Mouse (Mus musculus) embryonic facial prominence, embryonic 15.5 days (tissue): ENCODE measurements around the gene Tmcc3. TPM values are rescaled to one million over a fixed set of nuclear protein-coding genes. Genes with fewer than 3 reads are reported as not detected.

Experiments
- ATAC-seq: fragments of 200-750 bp; cut with Nextera tagmentation; 2 replicates; pipeline ENCODE4 v1.8.0; 2017; ENCODE audit warnings: low read depth, moderate TSS enrichment; ENCODE audit not compliant: insufficient number of reproducible peaks, low FRiP score, low TSS enrichment
- H3K27ac ChIP-seq: fragments of 300-500 bp; sonication (generic); replicated peaks from 2 replicates; pipeline ENCODE4 v1.5.1; 2015; ENCODE audit warnings: mild to moderate bottlenecking, inconsistent platforms
- H3K27me3 ChIP-seq: fragments of 300-500 bp; sonication (generic); 2 replicates; pipeline ENCODE4 v1.6.1; 2015; ENCODE audit warnings: inconsistent platforms
- H3K36me3 ChIP-seq: fragments of 300-500 bp; sonication (generic); 2 replicates; pipeline ENCODE4 v1.6.1; 2015; ENCODE audit warnings: mild to moderate bottlenecking, inconsistent platforms
- H3K4me1 ChIP-seq: fragments of 300-500 bp; sonication (generic); 2 replicates; pipeline ENCODE4 v1.6.1; 2015; ENCODE audit warnings: inconsistent platforms
- H3K4me2 ChIP-seq: fragments of 300-500 bp; sonication (generic); replicated peaks from 2 replicates; pipeline ENCODE4 v1.6.1; 2015; ENCODE audit warnings: mild to moderate bottlenecking, inconsistent platforms
- H3K4me3 ChIP-seq: fragments of 300-500 bp; sonication (generic); replicated peaks from 2 replicates; pipeline ENCODE4 v1.5.1; 2015; ENCODE audit warnings: mild to moderate bottlenecking, inconsistent platforms
- H3K9ac ChIP-seq: fragments of 300-500 bp; sonication (generic); 2 replicates; pipeline ENCODE4 v1.6.1; 2015; ENCODE audit warnings: inconsistent platforms
- H3K9me3 ChIP-seq: fragments of 300-500 bp; sonication (generic); replicated peaks from 2 replicates; pipeline ENCODE4 v1.6.1; 2016; ENCODE audit warnings: inconsistent platforms
- WGBS: fragments of 180-500 bp; shearing (Covaris S2); methylation state at CpG from one replicate; pipeline ENCODE4 v1.1.7; 2015; 5-methylcytosine and 5-hydroxymethylcytosine counted together
- polyA plus RNA-seq: library from polyadenylated mRNA; unstranded; fragments of >200 nt; fragmentation: Nextera tagmentation; extraction: Ambion mirVana; gene quantifications from 2 replicates; pipeline ENCODE4 v1.2.1, GENCODE M21; 2015

Gene Tmcc3
- polyA plus RNA-seq, 1 experiment from 2014 or later: 14.2 TPM

DNA sequence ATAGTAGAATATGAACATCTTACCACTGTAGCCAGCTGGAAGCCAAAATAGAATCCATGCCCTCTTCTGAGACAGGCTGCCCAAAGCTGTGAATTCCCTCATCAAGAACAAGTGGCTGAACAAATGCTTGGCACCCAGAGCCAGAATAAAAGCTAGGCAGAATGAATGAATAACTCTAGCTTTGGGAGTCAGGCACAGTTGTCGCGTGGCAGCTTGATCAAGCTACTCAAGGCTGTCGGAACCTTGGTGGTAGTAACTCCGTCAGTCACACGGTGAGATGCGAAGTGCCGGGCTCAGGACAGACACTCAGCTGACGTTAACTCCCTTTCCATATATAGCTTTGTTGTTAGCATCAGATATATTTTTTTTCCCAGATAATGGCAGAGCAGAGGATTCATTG is 232.2 kb downstream of the Tmcc3 start:
- Histone ChIP-seq H3K4me1 (peaks cover 14% of the 10 kb centered on the region), H3K4me3 (no peak overlapping the region), H3K9me3 (no peaks in the 10 kb centered on the region; the same call in 1 of the 2 replicates), H3K27me3 (no peaks in the 10 kb centered on the region), H3K9ac (no peak overlapping the region), H3K36me3 (no peaks in the 10 kb centered on the region), H3K27ac (no peak overlapping the region), H3K4me2 (no peak overlapping the region)
- 71% methylated on average over 8 of the region's 8 CpGs for whole genome bisulfite sequencing
- no peak for ATAC-seq

- no peaks in the 10 kb centered on the region for H3K36me3 ChIP-seq
- peak overlapping the region; percentile 23; the same call in 1 of the 2 replicates for H3K4me3 ChIP-seq
- WGBS: 19% methylated on average over 8 of the region's 8 CpGs
- no peaks in the 10 kb centered on the region for H3K27me3 ChIP-seq
- H3K4me1 ChIP-seq: peaks cover 17% of the 10 kb centered on the region
- H3K9me3 ChIP-seq: no peaks in the 10 kb centered on the region; the same call in 1 of the 2 replicates
- peak overlapping the region; percentile 45; the same call in 1 of the 2 replicates for H3K4me2 ChIP-seq
- peak overlapping the region; percentile 59 for H3K27ac ChIP-seq
- H3K9ac ChIP-seq: no peak overlapping the region
- ATAC-seq: no peak
These were observed 233.1 kb downstream of the Tmcc3 start for GRCm38 (mm10) chr10:94544803-94545202.

DNA sequence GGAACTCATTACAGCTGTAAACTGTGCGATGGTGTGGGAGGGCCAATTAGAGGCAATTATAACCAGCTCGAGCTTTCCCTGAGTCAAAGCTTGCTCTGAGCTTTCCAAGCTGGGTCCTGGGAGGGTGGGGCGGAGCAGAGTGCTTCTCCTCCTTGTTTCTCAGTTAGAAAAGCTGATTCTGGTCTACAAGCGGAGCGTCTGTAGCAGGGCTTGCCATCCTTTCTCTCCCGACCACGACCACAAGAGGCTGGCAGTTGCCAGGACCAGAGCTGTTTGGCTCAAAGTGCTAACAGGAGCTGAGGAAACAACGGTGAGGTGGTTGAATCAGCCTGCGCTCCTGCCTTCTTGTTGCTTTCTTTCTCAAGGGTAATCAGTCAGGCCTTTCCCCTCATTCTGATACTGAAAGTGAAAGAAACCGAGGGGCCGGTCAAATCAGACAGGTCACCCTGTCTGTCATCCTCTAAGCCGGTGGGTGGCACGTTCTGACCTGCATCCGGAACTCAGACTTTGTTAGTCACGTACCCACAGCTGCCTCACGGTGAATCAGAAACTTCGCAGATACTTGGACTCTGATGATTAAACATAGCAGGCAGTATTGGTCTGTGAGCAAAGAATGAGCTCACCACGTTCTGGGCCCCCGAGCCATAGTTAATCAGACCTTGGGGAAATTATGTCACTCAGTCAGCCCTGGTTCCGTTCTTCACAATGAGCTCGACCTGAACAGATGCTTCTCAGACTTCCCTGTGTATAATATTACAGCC is 233.7 kb downstream of the Tmcc3 start:
- H3K9ac ChIP-seq: no peak overlapping the region

GRCm38 (mm10) chr10:94546617-94547016 is 234.9 kb downstream of the Tmcc3 start:
- Histone ChIP-seq H3K4me2 (no peak overlapping the region), H3K9me3 (no peaks in the 10 kb centered on the region; the same call in 1 of the 2 replicates), H3K9ac (no peak overlapping the region), H3K36me3 (no peaks in the 10 kb centered on the region), H3K4me3 (no peak overlapping the region), H3K27me3 (no peaks in the 10 kb centered on the region), H3K27ac (no peak overlapping the region), H3K4me1 (peaks cover 28% of the 10 kb centered on the region)
- 89% methylated on average over 6 of the region's 6 CpGs for WGBS
- no peak for ATAC-seq

More for the DNA sequence above, 233.7 kb downstream of the Tmcc3 start:
- Histone ChIP-seq H3K27me3 (no peaks in the 10 kb centered on the region), H3K4me2 (peak overlapping the region; percentile 45), H3K36me3 (no peaks in the 10 kb centered on the region), H3K4me1 (peaks cover 18% of the 10 kb centered on the region), H3K27ac (peak overlapping the region; percentile 59), H3K9me3 (no peaks in the 10 kb centered on the region; the same call in 1 of the 2 replicates), H3K4me3 (peak overlapping the region; percentile 23)
- 16% methylated on average over 21 of the region's 21 CpGs for WGBS
- ATAC-seq: peak; percentile 74

- no peak overlapping the region for H3K4me2 ChIP-seq
- H3K36me3 ChIP-seq: no peaks in the 10 kb centered on the region
- no peak overlapping the region for H3K27ac ChIP-seq
- H3K4me1 ChIP-seq: peaks cover 28% of the 10 kb centered on the region
- no peak overlapping the region for H3K4me3 ChIP-seq
- H3K9ac ChIP-seq: no peak overlapping the region
- no peak for ATAC-seq
- no peaks in the 10 kb centered on the region for H3K9me3 ChIP-seq
- WGBS: 68% methylated on average over 4 of the region's 4 CpGs
- H3K27me3 ChIP-seq: no peaks in the 10 kb centered on the region
These were observed 237.9 kb downstream of the Tmcc3 start for GRCm38 (mm10) chr10:94549511-94550232.

DNA sequence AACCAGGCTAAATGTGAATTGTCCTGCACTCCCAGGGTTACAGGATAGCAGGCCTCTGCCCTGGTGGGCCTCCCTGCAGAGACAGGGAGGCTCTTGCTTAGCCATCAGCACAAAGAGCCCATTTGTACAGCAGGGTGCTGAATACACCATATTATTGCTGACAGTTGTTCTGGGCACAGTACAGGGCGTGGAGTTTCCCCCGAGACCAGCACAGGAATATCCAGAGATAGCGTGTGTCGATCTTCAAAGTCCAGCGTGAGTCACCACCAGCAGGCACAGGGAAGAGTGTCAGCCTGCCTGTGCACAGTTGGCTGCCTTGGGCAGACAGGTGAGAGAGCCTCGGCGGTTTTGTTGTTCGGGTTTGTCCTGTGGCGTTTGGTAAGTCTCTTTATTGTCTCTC is 238.9 kb downstream of the Tmcc3 start:
- Histone ChIP-seq H3K9me3 (no peaks in the 10 kb centered on the region), H3K4me2 (no peak overlapping the region), H3K4me1 (peaks cover 21% of the 10 kb centered on the region), H3K9ac (no peak overlapping the region), H3K27ac (no peak overlapping the region), H3K4me3 (no peak overlapping the region), H3K27me3 (no peaks in the 10 kb centered on the region), H3K36me3 (no peaks in the 10 kb centered on the region)
- WGBS: 51% methylated on average over 9 of the region's 9 CpGs
- ATAC-seq: no peak

GRCm38 (mm10) chr10:94551065-94551464 is 239.3 kb downstream of the Tmcc3 start:
- H3K4me2 ChIP-seq: no peak overlapping the region

DNA sequence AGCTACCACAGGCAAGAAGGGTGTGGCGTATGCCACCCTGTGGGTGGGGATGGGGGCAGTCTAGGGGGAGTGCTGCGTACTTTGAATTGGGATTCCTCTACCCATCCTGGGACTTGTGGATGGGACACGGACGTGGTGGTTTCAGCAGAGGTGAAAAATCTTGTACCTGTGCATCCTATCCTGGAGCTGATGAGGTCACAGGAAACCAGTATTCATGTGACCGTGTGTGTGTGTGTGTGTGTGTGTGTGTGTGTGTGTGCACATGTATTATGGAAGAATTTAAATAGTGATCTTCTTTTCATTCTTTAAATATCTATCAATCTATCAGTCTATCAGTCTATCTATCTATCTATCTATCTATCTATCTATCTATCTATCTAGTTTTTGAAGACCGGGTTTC is 239.8 kb downstream of the Tmcc3 start:
- H3K9ac ChIP-seq: no peak overlapping the region
- ATAC-seq: no peak
- H3K27me3 ChIP-seq: no peaks in the 10 kb centered on the region
- H3K4me2 ChIP-seq: no peak overlapping the region
- H3K4me3 ChIP-seq: no peak overlapping the region
- no peak overlapping the region for H3K27ac ChIP-seq
- no peaks in the 10 kb centered on the region for H3K9me3 ChIP-seq
- H3K36me3 ChIP-seq: no peaks in the 10 kb centered on the region
- H3K4me1 ChIP-seq: peaks cover 14% of the 10 kb centered on the region
- 83% methylated on average over 6 of the region's 6 CpGs for WGBS

More at GRCm38 (mm10) chr10:94551065-94551464, 239.3 kb downstream of the Tmcc3 start:
- H3K36me3 ChIP-seq: no peaks in the 10 kb centered on the region
- no peak overlapping the region for H3K4me3 ChIP-seq
- WGBS: 29% methylated on average over 2 of the region's 2 CpGs
- no peak overlapping the region for H3K27ac ChIP-seq
- no peaks in the 10 kb centered on the region for H3K9me3 ChIP-seq
- H3K4me1 ChIP-seq: peaks cover 16% of the 10 kb centered on the region
- H3K27me3 ChIP-seq: no peaks in the 10 kb centered on the region
- no peak overlapping the region for H3K9ac ChIP-seq
- no peak for ATAC-seq

DNA sequence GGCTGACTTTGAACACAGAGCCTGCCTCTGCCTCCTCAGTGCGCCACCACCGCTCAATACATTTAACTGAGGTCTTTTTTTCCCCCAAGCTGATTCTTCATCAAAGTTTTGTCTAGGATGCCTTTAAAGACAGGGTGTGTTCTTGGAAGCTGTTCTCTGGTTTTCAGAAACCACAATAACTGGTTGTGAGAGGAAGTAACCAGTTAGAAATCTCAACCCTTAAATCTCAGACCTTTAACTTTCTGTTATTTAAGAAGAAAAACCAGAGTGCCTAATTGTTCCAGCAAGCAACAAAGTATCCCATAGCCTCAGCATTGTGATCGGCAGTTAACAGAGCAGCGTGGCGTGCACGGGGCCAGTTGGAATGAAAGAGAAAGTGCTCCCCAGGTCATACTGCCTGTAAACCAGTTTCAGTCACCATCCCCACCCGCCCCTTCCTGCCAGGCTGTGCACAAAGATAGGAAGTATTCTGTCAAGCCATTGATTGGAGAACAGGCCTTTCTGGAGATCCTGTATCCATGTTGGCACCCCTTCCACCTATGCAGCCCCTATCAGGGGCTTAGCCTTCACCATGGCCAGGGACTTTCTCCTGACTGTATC is 240.3 kb downstream of the Tmcc3 start:
- Histone ChIP-seq H3K27me3 (no peaks in the 10 kb centered on the region), H3K4me2 (no peak overlapping the region), H3K4me3 (no peak overlapping the region), H3K27ac (no peak overlapping the region), H3K4me1 (peaks cover 14% of the 10 kb centered on the region), H3K9ac (no peak overlapping the region), H3K36me3 (no peaks in the 10 kb centered on the region), H3K9me3 (no peaks in the 10 kb centered on the region)
- WGBS: 80% methylated on average over 7 of the region's 7 CpGs
- ATAC-seq: no peak

GRCm38 (mm10) chr10:94555394-94555793 is 243.6 kb downstream of the Tmcc3 start:
- no peak overlapping the region for H3K9ac ChIP-seq
- WGBS: 79% methylated on average over 2 of the region's 2 CpGs
- ATAC-seq: no peak

GRCm38 (mm10) chr10:94557428-94558149 is 245.8 kb downstream of the Tmcc3 start:
- Histone ChIP-seq H3K9me3 (no peaks in the 10 kb centered on the region), H3K4me2 (no peak overlapping the region), H3K9ac (no peak overlapping the region), H3K4me3 (no peak overlapping the region), H3K27ac (no peak overlapping the region), H3K4me1 (no peaks in the 10 kb centered on the region), H3K36me3 (no peaks in the 10 kb centered on the region), H3K27me3 (no peaks in the 10 kb centered on the region)
- no peak for ATAC-seq
- 70% methylated on average over 6 of the region's 6 CpGs for WGBS

More at GRCm38 (mm10) chr10:94555394-94555793, 243.6 kb downstream of the Tmcc3 start:
- Histone ChIP-seq H3K4me2 (no peak overlapping the region), H3K4me3 (no peak overlapping the region), H3K27me3 (no peaks in the 10 kb centered on the region), H3K27ac (no peak overlapping the region), H3K9me3 (no peaks in the 10 kb centered on the region), H3K36me3 (no peaks in the 10 kb centered on the region), H3K4me1 (peaks cover 11% of the 10 kb centered on the region)
